Mouse (Mus musculus) hindbrain, embryonic 16.5 days (tissue): ENCODE measurements around the gene Eif4e3. TPM values are rescaled to one million over a fixed set of nuclear protein-coding genes. Genes with fewer than 3 reads are reported as not detected.

Experiments used
- ATAC-seq: fragments of 200-750 bp; cut with Nextera tagmentation; 2 replicates; pipeline ENCODE4 v1.8.0; 2017; ENCODE audit warnings: moderate TSS enrichment, moderate library complexity
- H3K27ac ChIP-seq: fragments of 300-500 bp; sonication (generic); 2 replicates; pipeline ENCODE4 v1.5.1; 2014; ENCODE audit warnings: low read depth, mild to moderate bottlenecking, control low read depth, low read length, moderate library complexity
- H3K27me3 ChIP-seq: fragments of 300-500 bp; sonication (generic); replicated peaks from 2 replicates; pipeline ENCODE4 v1.6.1; 2014; ENCODE audit warnings: low read length; ENCODE audit not compliant: control insufficient read depth, insufficient read depth
- H3K36me3 ChIP-seq: fragments of 300-500 bp; sonication (generic); 2 replicates; pipeline ENCODE4 v1.6.1; 2014; ENCODE audit warnings: mild to moderate bottlenecking, low read length, moderate library complexity, mixed read lengths; ENCODE audit not compliant: control insufficient read depth, insufficient read depth
- H3K4me1 ChIP-seq: fragments of 300-500 bp; sonication (generic); 2 replicates; pipeline ENCODE4 v1.6.1; 2014; ENCODE audit warnings: low read depth, low read length; ENCODE audit not compliant: control insufficient read depth, insufficient read depth
- H3K4me2 ChIP-seq: fragments of 300-500 bp; sonication (generic); 2 replicates; pipeline ENCODE4 v1.6.1; 2014; ENCODE audit warnings: mild to moderate bottlenecking, low read length, control low read depth, moderate library complexity
- H3K4me3 ChIP-seq: fragments of 300-500 bp; sonication (generic); 2 replicates; pipeline ENCODE4 v1.5.1; 2014; ENCODE audit warnings: mild to moderate bottlenecking, low read length, control low read depth, moderate library complexity
- H3K9ac ChIP-seq: fragments of 300-500 bp; sonication (generic); 2 replicates; pipeline ENCODE4 v1.6.1; 2014; ENCODE audit warnings: low read depth, mild to moderate bottlenecking, control low read depth, low read length, moderate library complexity
- H3K9me3 ChIP-seq: fragments of 300-500 bp; sonication (generic); 2 replicates; pipeline ENCODE4 v1.6.1; 2014; ENCODE audit warnings: mild to moderate bottlenecking, low read length, moderate library complexity; ENCODE audit not compliant: control insufficient read depth
- WGBS: fragments of 180-500 bp; shearing (Covaris S2); extraction: QIAGEN DNeasy Blood & Tissue Kit; methylation state at CpG from one replicate; pipeline ENCODE4 v1.1.7; 2014; 5-methylcytosine and 5-hydroxymethylcytosine counted together
- polyA plus RNA-seq: library from polyadenylated mRNA; unstranded; fragments of >200 nt; fragmentation: Nextera tagmentation; extraction: Ambion mirVana; gene quantifications from 2 replicates; pipeline ENCODE4 v1.2.1, GENCODE M21; 2015

Gene Eif4e3
- polyA plus RNA-seq, 1 experiment from 2014 or later: 5.7 TPM

DNA sequence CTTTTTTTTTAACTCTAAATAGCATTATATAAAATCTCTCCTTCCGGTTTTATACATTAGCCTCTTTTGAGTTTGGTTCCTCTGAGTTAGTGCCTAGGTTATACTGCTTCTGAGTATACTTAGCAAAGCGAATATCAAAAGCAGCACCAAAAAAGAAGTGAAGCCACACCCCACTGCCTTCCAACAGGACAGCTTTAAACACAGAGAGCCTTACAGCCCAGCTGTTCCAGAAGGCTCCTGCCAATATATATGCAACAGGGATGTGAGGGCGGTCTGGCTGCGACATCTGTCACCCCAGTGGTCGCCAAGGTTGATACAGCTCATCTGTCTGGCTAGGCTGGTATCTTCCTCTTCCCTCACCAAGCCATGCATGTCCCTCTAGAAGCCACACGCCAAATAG lies 90.9 kb downstream of the Eif4e3 start:
- H3K27me3 ChIP-seq: no peaks in the 10 kb centered on the region
- no peak overlapping the region for H3K9ac ChIP-seq
- H3K4me2 ChIP-seq: no peak overlapping the region
- WGBS: 83% methylated on average over 6 of the region's 6 CpGs
- H3K36me3 ChIP-seq: no peaks in the 10 kb centered on the region
- no peak for ATAC-seq
- no peak overlapping the region for H3K27ac ChIP-seq
- no peaks in the 10 kb centered on the region for H3K4me1 ChIP-seq
- no peaks in the 10 kb centered on the region for H3K9me3 ChIP-seq
- no peak overlapping the region for H3K4me3 ChIP-seq

Other genes starting within 250 kb of the Eif4e3 start
- gene Foxp1, start 144.1 kb downstream of the Eif4e3 start, polyA plus RNA-seq: 47.8 and 63.7 TPM in 2 replicates
- gene Gm20696, start within 50 bp of the Eif4e3 start, polyA plus RNA-seq: 1.8 and 1.9 TPM in 2 replicates
- 13.8 and 15.4 TPM in 2 replicates for gene Gpr27, start 25.9 kb upstream of the Eif4e3 start, polyA plus RNA-seq
- 0.25 and 0.70 TPM in 2 replicates for gene Prok2, start 59.6 kb upstream of the Eif4e3 start, polyA plus RNA-seq